9 mouse cellular contexts compared by ENCODE assay signal in genomic region chr2:167856920-167857475, GRCm38 (mm10).
DNase-seq lines count a peak whose midpoint lies in the region; ATAC-seq and TF ChIP-seq lines count a peak whose summit lies in the region.
"Had no signal": no experiment of that assay in that cellular context is flagged by ENCODE, and none has a peak within 500 bp of the region (broad histone marks: within the 10 kb centered on the region; RNA-seq: fewer than 3 reads in every experiment).

No protein-coding gene starts in this region.

- no peak overlapping the region for H3K9ac ChIP-seq in kidney, embryonic 15.5 days
- peak overlapping the region; percentile 27 for H3K9ac ChIP-seq in heart, embryonic 14.5 days (ENCODE audit: low read length)
- H3K9ac ChIP-seq in intestine, postnatal 0 days (ENCODE audit: low read depth, low read length): no peak overlapping the region
- H3K9ac ChIP-seq: forebrain, embryonic 15.5 days had no signal

- no peak overlapping the region for H3K4me2 ChIP-seq in kidney, embryonic 15.5 days
- no peak overlapping the region for H3K4me2 ChIP-seq in heart, embryonic 14.5 days (ENCODE audit: low read length)
- no peak overlapping the region for H3K4me2 ChIP-seq in intestine, postnatal 0 days (replicated peaks; ENCODE audit: low read depth)
- H3K4me2 ChIP-seq: forebrain, embryonic 15.5 days had no signal

- TF ChIP-seq CTCF in kidney, adult 2 months (conservative IDR thresholded peaks at IDR 0.05; ENCODE audit: insufficient read depth, insufficient read length, low read depth, low read length): no peak
- TF ChIP-seq CTCF in intestine, postnatal 0 days (IDR thresholded peaks at IDR 0.05; ENCODE audit: low read depth): no peak

- H3K36me3 ChIP-seq in kidney, adult 2 months (ENCODE audit: control insufficient read depth, insufficient read depth, low read length): no peaks in the 10 kb centered on the region
- H3K36me3 ChIP-seq in kidney, embryonic 15.5 days: no peaks in the 10 kb centered on the region
- no peaks in the 10 kb centered on the region for H3K36me3 ChIP-seq in heart, embryonic 14.5 days (ENCODE audit: control insufficient read depth, insufficient read depth, low read length)
- H3K36me3 ChIP-seq in intestine, postnatal 0 days (ENCODE audit: control insufficient read depth, insufficient read depth): no peaks in the 10 kb centered on the region
- H3K36me3 ChIP-seq: forebrain, embryonic 15.5 days had no signal

- peak overlapping the region; percentile 13; the same call in 1 of the 2 replicates for H3K27ac ChIP-seq in kidney, adult 2 months (ENCODE audit: insufficient read depth, low read depth, low read length)
- no peak overlapping the region for H3K27ac ChIP-seq in kidney, embryonic 15.5 days
- H3K27ac ChIP-seq in heart, embryonic 14.5 days (replicated peaks in 1 of 2; ENCODE audit: control insufficient read depth in 1 of 2, insufficient read depth in 1 of 2, low read depth in 2 of 2, low read length in 2 of 2): no peak overlapping the region; a peak in 1 of 4 replicates
- peak overlapping the region; percentile 50; the same call in 1 of the 2 replicates for H3K27ac ChIP-seq in intestine, postnatal 0 days (ENCODE audit: low read depth, low read length)
- H3K27ac ChIP-seq: forebrain, embryonic 15.5 days had no signal

- H3K27me3 ChIP-seq in kidney, adult 2 months (replicated peaks; ENCODE audit: control insufficient read depth, insufficient read depth, low read length): no peaks in the 10 kb centered on the region
- H3K27me3 ChIP-seq in kidney, embryonic 15.5 days: no peaks in the 10 kb centered on the region
- no peaks in the 10 kb centered on the region for H3K27me3 ChIP-seq in heart, embryonic 14.5 days (ENCODE audit: control insufficient read depth, insufficient read depth, low read length)
- no peaks in the 10 kb centered on the region for H3K27me3 ChIP-seq in intestine, postnatal 0 days (replicated peaks; ENCODE audit: control insufficient read depth, insufficient read depth, low read length)
- H3K27me3 ChIP-seq: forebrain, embryonic 15.5 days had no signal

- ATAC-seq in kidney, embryonic 15.5 days (replicated peaks; ENCODE audit: low FRiP score): no peak
- ATAC-seq in heart, embryonic 14.5 days (ENCODE audit: insufficient number of reproducible peaks, insufficient read depth, low FRiP score, low read depth): no peak
- ATAC-seq in intestine, postnatal 0 days: peak; percentile 58
- ATAC-seq: forebrain, embryonic 15.5 days had no signal

- H3K9me3 ChIP-seq in kidney, embryonic 15.5 days (replicated peaks): no peaks in the 10 kb centered on the region
- H3K9me3 ChIP-seq in heart, embryonic 14.5 days (ENCODE audit: control insufficient read depth, low read length): no peaks in the 10 kb centered on the region
- no peaks in the 10 kb centered on the region for H3K9me3 ChIP-seq in intestine, postnatal 0 days (ENCODE audit: control insufficient read depth)
- H3K9me3 ChIP-seq: forebrain, embryonic 15.5 days had no signal

- DNase-seq in kidney, adult 2 months: peak; percentile 91
- DNase-seq in lung, postnatal 14 days: peak; percentile 51
- DNase-seq in cerebellum, postnatal 4 days (ENCODE audit: low spot score in 2 of 2): no peak
- DNase-seq in right cerebral cortex, postnatal 36 days (ENCODE audit: low spot score in 2 of 2): no peak
- DNase-seq: cerebellum, adult 8-10 months had no signal

- H3K4me1 ChIP-seq in kidney, adult 2 months (ENCODE audit: control insufficient read depth, insufficient read depth, low read length): peaks cover 35% of the 10 kb centered on the region
- peaks cover 59% of the 10 kb centered on the region for H3K4me1 ChIP-seq in kidney, embryonic 15.5 days
- peaks cover 32 to 40% of the 10 kb centered on the region in 2 experiments for H3K4me1 ChIP-seq in heart, embryonic 14.5 days (ENCODE audit: control insufficient read depth in 2 of 2, insufficient read depth in 2 of 2, low read length in 2 of 2)
- H3K4me1 ChIP-seq in intestine, postnatal 0 days (replicated peaks; ENCODE audit: control insufficient read depth, insufficient read depth, low read length): 0 out of 2 replicates have a peak, but pooled peaks cover 4% of the 10 kb centered on the region
- H3K4me1 ChIP-seq: forebrain, embryonic 15.5 days had no signal

- no peak for TF ChIP-seq POLR2A in kidney, adult 2 months (IDR thresholded peaks at IDR 0.05; ENCODE audit: low read depth, low read length)

- WGBS in kidney, adult 2 months: 40% methylated on average over 10 of the region's 10 CpGs
- 70% methylated on average over 10 of the region's 10 CpGs for WGBS in kidney, embryonic 15.5 days
- WGBS in heart, embryonic 14.5 days: 60% methylated on average over 10 of the region's 10 CpGs
- 63% methylated on average over 10 of the region's 10 CpGs for WGBS in intestine, postnatal 0 days

- H3K4me3 ChIP-seq in kidney, adult 2 months (ENCODE audit: insufficient read depth, low read depth, low read length): no peak overlapping the region
- no peak overlapping the region for H3K4me3 ChIP-seq in kidney, embryonic 15.5 days (replicated peaks)
- no peak overlapping the region for H3K4me3 ChIP-seq in heart, embryonic 14.5 days (ENCODE audit: control insufficient read depth in 1 of 2, insufficient read depth in 1 of 2, low read depth in 1 of 2, low read length in 2 of 2)
- no peak overlapping the region for H3K4me3 ChIP-seq in intestine, postnatal 0 days (ENCODE audit: low read depth, low read length)
- H3K4me3 ChIP-seq: forebrain, embryonic 15.5 days had no signal

Comparison
In these comparisons a context has a peak if more than half of its experiments do, and no peak if none do; other contexts are left out.
1. H3K27ac ChIP-seq: peak in kidney, adult 2 months (single experiment) and intestine, postnatal 0 days (single experiment); none in kidney, embryonic 15.5 days (single experiment) and heart, embryonic 14.5 days (0 of 2).
2. DNase-seq: peak in kidney, adult 2 months (single experiment) and lung, postnatal 14 days (single experiment); none in cerebellum, postnatal 4 days (0 of 2) and right cerebral cortex, postnatal 36 days (0 of 2).